Mouse (Mus musculus) adrenal gland, postnatal 36 days (tissue): ENCODE results near the gene Psph. TPM values are rescaled to one million over a fixed set of nuclear protein-coding genes. Genes with fewer than 3 reads are reported as not detected.

Experiments used
- DNase-seq, 2 experiments: peaks; one replicate each; pipeline ENCODE4 v3.0.0; 2021; ENCODE audit warnings: mixed read lengths in 1 of 2
- total RNA-seq, 2 experiments: library from RNA; stranded (reverse); gene quantifications; 2 replicates each; pipeline ENCODE4 v1.2.3; 2021

Psph gene
- total RNA-seq, 2 experiments from 2014 or later, result 20.1 to 27.0 TPM

DNA sequence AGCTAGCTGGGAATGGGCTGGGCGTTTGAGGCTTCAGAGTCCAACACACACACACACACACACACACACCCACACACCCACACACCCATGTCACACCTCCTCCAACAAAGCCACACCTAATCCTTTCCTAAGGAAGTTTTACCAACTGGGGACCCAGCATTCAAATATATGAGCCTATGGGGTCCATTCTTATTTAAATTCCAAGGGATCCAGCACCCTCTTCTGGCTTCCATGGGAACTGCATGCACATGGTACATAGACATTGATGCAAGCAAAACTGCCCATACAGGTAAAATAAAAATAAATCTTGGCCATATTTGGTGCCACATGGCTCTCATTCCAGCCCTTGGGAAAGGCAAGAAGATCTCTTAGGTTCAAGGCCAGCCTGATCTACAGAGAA, 46.3 kb downstream of the Psph start:
- peak; percentile 39 to 51 for DNase-seq

DNA sequence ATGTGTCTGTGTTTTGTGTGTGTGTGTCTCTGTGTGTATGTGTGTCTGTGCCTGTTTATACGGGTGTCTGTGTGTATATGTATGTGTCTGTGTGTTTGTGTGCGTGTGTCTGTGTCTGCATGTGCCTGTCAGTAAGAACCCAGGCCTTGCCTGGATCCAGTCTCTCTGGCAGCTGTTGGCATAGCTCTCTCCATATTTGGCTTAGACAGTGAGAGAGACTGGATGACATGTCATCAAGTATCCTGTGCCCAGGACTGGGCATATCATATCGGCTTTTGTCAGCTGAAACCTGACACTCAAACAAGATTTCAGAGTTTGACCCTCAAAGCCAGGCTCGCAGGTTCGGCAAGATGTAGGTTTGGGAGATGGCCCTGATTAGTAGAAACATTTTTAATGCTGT, 56.2 kb downstream of the Psph start:
- DNase-seq, result no peak

DNA sequence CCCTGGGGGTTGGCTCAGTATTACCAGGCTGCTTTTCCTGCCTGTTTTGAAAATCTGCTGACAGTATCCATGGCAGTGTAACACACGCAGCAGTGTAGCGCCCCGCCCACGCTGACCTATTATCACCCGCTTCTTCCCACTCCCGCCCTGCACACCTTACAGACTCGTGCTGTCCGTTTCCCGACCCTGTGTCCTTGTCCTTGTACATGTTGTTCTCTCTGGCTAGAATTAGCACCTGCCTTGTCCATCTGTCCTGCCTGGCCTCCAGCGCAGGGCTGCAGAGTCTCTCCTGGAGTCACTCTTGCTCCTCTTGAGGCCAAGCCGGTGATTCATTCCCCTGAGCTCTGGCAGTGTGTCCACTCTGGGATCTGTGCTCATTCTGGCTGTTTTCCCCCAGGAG, 56.9 kb downstream of the Psph start:
- DNase-seq, result peak; percentile 69 to 71

DNA sequence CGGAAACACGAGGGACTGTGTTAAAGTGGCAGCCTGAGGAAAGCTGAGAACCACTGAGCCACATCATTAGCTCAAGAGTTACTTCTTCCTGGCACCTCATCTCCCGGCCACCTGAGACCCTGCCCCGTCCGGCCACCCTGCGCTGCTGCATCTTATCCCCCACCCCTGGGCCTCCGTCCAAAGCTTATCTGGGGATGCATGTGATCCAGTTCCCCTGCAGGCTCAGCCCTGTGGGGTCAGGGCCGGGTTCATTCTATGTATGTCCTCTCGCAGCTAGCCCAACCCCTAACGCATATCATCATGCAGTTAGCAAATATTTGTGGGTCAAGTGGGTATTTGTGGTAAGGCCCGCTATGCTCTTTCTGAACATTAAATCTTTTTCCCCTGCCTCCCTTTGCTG, 58.0 kb downstream of the Psph start:
- peak in 1 of 2 experiments; percentile 12 for DNase-seq

DNA sequence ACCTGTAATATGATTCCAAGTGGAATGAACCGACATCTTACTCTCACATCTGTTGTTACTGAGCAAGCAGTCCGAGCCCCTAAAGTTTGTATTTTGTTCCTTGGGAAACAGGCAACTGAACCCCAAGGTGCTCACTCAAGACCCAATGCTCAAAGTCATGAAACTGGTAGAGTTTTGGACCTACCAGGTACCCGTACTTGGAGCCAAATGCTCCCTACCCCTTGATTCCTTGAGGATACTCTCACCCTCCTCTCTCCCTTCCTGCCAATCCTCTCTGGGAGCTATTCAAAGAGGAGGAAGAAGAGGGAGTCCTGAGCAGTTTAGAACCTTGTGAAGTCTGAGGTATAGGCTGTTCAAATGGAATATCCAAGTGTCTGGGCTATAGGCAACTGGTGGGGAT, 60.5 kb downstream of the Psph start:
- DNase-seq, result no peak

DNA sequence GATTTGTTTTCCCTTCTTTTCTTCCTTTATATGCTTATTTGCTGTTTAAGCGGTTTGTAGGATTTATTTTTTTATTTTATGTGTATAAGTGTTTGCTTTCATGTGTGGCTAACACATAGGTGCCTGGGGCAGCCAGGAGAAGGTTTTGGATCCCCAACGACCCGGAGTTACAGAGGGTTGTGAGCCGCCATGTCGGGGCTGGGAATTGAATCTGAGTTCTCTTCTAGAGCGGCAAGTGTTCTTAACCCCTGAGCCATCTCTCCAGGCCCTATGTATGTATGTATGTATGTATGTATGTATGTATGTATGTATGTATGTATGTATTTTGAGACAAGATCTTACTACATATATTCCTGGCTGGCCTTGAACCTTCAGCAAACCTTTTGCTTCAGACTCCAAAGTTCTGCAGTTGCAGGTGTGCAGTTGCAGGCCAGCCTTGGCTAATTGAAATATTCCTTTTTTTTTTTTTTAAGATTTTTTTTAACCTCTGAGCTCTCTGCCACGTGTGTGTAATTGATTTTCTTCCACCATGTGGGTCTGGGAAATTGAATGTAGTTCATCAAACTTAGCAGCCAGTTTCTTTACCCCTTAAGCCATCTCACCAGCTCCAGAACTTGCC, 61.4 kb downstream of the Psph start:
- peak in 1 of 2 experiments; percentile 16 for DNase-seq

DNA sequence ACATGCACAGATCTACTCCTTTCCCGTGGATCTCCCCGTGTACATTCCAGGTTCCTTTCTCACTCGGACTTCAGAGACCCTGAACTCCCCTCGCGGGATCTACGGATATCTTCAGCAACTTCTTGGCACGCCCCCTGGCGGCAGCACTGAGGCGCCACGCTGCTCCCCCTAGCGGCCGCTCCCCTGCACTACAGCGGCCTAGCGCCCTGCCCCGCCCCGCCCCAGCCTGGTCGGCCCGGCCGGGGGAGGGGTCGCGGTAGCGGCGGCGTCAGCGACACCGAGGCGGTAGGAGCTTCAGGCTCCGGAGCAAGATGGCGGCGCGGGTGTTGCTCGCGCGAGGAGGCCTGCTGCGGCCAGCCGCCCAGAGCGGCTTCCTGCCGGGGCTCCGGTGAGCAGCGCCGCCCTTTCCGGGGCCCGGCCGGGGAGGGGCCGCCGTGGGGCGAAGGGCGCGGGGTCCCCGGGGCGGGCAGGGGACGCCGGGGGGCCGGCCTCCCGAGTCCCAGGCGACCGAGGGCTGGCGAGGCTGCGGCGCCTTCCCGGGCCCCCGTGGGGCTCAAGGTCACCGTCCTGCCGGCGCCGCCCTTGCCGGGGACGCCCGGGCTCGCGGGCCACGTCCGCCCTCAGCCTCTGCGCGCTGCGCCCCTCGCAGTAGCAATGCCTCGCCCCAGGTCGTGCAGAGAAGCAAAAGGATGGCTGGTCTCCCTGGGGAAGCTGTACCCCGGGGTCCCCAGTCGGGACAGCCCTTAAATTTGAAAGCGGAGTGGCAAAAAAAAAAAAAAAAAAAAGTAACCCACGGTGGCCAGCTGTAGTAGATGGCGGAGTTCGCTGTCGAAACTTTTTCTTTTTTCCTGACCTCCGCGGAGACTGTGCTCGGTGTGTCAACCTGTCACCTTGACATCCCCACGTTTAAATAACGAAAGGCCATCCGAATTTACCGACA, 62.1 kb downstream of the Psph start, which contains the start of gene Nipsnap2:
Gene Nipsnap2, plus strand, starts transcription at position 230 of the 940 bp plus-strand sequence.
- DNase-seq, result peak; percentile 92 to 95

DNA sequence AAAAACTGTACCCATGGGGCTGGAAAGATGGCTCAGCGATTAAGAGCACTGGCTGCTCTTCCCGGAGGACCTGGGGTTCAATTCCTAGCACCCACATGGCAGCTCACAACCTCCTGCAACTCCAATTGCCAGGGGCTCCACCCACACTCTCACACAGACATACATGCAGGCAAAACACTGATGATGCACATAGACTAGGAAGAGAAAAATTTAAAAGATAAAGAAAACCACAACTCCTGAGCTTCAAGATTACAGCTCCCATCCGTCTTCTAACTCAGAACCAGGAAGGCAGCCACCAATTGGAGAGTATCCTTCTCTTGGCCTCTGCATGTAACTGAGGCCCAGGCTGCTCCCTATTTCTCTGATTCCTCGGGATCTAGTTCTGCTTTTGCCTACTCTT, 63.0 kb downstream of the Psph start:
- no peak for DNase-seq

DNA sequence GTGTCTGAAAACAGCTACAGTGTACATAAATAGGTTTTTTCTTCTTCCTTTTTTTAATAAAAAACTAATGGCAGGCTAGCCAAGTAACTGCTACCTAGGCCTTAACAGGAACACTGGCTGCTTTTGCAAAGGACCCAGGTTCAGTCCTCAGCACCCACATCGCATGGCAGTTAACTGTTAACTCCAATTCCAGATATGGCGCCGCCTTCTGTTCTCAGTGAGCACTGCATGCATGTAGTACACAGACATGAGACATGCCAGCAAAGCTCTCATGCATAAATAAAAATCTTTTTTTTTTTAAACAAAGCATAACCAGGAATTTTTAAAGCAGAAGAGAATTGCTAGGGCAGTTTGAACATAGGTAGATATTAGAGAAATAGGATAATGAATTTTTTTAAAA, 67.1 kb downstream of the Psph start:
- no peak for DNase-seq

DNA sequence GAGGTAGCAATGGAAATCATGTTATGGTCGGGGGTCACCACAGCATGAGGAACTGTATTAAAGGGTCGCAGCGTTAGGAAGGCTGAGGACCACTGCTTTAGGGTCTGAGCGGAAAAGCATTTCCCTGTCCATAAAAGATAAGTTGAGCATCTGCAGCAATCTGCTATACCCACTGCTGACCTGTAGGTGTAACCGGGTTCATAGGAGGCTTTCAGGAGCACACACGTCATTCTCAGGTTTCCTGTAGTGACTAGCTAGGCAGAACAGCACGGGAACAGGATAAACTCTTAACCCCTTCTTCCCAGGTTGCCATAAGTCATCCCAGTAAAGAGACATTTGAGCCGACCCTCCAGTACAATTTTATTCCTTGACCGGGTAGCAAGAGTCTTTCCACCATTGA, 70.2 kb downstream of the Psph start:
- DNase-seq, result no peak

Other genes starting within 250 kb of the Psph start
- 1 to 10 TPM in 1 of 2 experiments, under 1 TPM in 1; 0.95 to 1.9 TPM for gene Mmp17, start 203.3 kb downstream of the Psph start, total RNA-seq
- gene Zfp11, start 117.3 kb downstream of the Psph start, total RNA-seq, result 1 to 10 TPM; 2.3 to 3.3 TPM
- not detected for gene Sept14, start 78.9 kb downstream of the Psph start, total RNA-seq
- gene Mrps17, start 72.0 kb downstream of the Psph start, total RNA-seq, result 100 to 1,000 TPM in 1 of 2 experiments, 10 to 100 TPM in 1; 80.7 to 106 TPM
- 100 to 1,000 TPM; 116 to 140 TPM for gene Nipsnap2, start 62.4 kb downstream of the Psph start, total RNA-seq
- gene Sumf2, start 59.5 kb upstream of the Psph start, total RNA-seq, result 10 to 100 TPM; 34.1 to 56.5 TPM
- gene Chchd2, start 100.0 kb upstream of the Psph start, total RNA-seq, result 1,000 to 10,000 TPM; 1,014 to 1,053 TPM
- gene Zbed5, start 108.3 kb upstream of the Psph start, total RNA-seq, result 1 to 10 TPM in 1 of 2 experiments, under 1 TPM in 1; 0.99 to 2.3 TPM
- gene Phkg1, start 111.1 kb upstream of the Psph start, total RNA-seq, result 1 to 10 TPM; 1.4 to 4.3 TPM
- gene Nupr1l, start 121.1 kb upstream of the Psph start, total RNA-seq, result 1 to 10 TPM; 4.3 to 6.1 TPM
- gene Vkorc1l1, start 154.5 kb upstream of the Psph start, total RNA-seq, result 10 to 100 TPM; 31.9 to 38.5 TPM
- 10 to 100 TPM; 48.1 to 53.8 TPM for gene Gusb, start 215.6 kb upstream of the Psph start, total RNA-seq
- 100 to 1,000 TPM in 1 of 2 experiments, 10 to 100 TPM in 1; 100.0 to 138 TPM for gene Asl, start 241.8 kb upstream of the Psph start, total RNA-seq
- 10 to 100 TPM; 27.2 to 39.6 TPM for gene Crcp, start 241.8 kb upstream of the Psph start, total RNA-seq